Mouse (Mus musculus): ENCODE measurements around the gene Zfp292. TPM values are rescaled to one million over a fixed set of nuclear protein-coding genes. Genes with fewer than 3 reads are reported as not detected.

Gene Zfp292
- polyA plus RNA-seq, 1 experiment from 2014 or later = 38.8 TPM

- no peak for ATAC-seq
- H3K27me3 ChIP-seq (replicated peaks; ENCODE audit: control insufficient read depth, insufficient read depth, low read length) = no peaks in the 10 kb centered on the region
- no peak within 1 kb of the TSS for H3K4me2 ChIP-seq (ENCODE audit: low read length)
- 94% methylated on average over 1 of the region's 1 CpGs for WGBS
- no peak within 1 kb of the TSS for H3K9ac ChIP-seq (ENCODE audit: low read length)
- DNase-seq (ENCODE audit: low spot score) = no peak
- no peaks in the 10 kb centered on the region for H3K9me3 ChIP-seq (replicated peaks; ENCODE audit: control insufficient read depth, low read length)
- H3K36me3 ChIP-seq (ENCODE audit: control insufficient read depth, insufficient read depth, low read length) = no peaks in the 10 kb centered on the region
- H3K4me1 ChIP-seq (ENCODE audit: control insufficient read depth, insufficient read depth, low read length) = no peaks in the 10 kb centered on the region
- no peak within 1 kb of the TSS for H3K4me3 ChIP-seq (ENCODE audit: low read depth, low read length)
- H3K27ac ChIP-seq (ENCODE audit: low read depth, low read length) = no peak within 1 kb of the TSS
Observed at GRCm38 (mm10) chr4:34756163-34756562, 126.6 kb downstream of the Zfp292 start, which contains the start of gene Gm136. Gene Gm136, minus strand, starts transcription at chr4:34756263.

Other genes with a start within 250 kb of the Zfp292 start
- gene Slc35a1, start 195.5 kb downstream of the Zfp292 start, polyA plus RNA-seq (2014; fragmentation: Nextera tagmentation; extraction: Ambion mirVana) = 22.9 and 33.0 TPM in 2 replicates
- 3.0 and 3.2 TPM in 2 replicates for gene Cfap206, start 152.8 kb downstream of the Zfp292 start, polyA plus RNA-seq (2014; fragmentation: Nextera tagmentation; extraction: Ambion mirVana)
- gene Gm136, start 126.7 kb downstream of the Zfp292 start, polyA plus RNA-seq (2014; fragmentation: Nextera tagmentation; extraction: Ambion mirVana) = not detected in 2 replicates
- gene Smim8, start 104.5 kb downstream of the Zfp292 start, polyA plus RNA-seq (2014; fragmentation: Nextera tagmentation; extraction: Ambion mirVana) = 55.0 and 68.2 TPM in 2 replicates
- gene Cga, start 10.8 kb upstream of the Zfp292 start, polyA plus RNA-seq (2014; fragmentation: Nextera tagmentation; extraction: Ambion mirVana) = 0.36 TPM in 1 of 2 replicates, not detected in the other